Mouse (Mus musculus): ENCODE measurements around the gene Ifnlr1. TPM values are rescaled to one million over a fixed set of nuclear protein-coding genes. Genes with fewer than 3 reads are reported as not detected.
"Not testable (repeated sequence)": the region's sequence is repeated elsewhere in the genome, so short reads cannot be mapped to it uniquely, and the experiment has no call there.

Gene Ifnlr1
- total RNA-seq, 2 experiments from 2014 or later, result 0.08 to 0.10 TPM

DNA sequence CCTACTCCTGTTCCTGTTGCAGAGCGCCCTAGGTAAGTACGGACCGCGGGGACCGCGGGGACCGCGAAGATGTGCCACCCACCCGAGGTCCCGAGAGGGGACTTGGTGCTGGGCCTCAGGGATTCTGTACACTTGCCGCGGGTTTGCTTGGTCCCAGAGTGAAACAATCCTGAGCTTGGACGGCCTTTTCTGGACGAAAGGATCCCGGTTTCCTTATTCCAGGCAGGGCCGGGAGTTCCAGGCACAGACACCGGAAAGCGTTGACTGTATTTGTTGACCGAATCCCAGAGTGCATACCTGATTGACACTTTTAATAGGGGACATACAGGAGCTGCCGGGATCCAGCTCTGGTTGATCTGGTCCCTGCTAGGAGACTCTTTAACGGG is 474 bp downstream of the Ifnlr1 start:
- no peak for DNase-seq

DNA sequence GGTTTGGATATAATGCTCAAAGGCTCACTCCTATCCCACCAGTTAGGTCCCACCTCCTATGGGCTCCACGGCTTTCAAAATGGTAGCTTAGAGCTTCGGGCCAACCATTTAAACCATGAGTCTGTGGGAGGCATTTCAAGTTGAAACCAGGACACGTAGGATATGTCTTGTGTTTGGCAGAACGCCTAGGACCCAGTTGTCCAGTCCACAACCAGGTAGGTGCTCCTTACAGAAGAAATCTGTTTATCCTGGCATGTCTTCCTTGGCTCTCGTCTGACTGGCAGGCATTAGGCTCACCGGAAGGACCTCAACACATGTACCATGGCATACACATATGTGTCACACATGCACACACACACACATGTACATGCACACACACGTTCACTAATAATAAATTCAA is 3.7 kb downstream of the Ifnlr1 start:
- no peak for DNase-seq

DNA sequence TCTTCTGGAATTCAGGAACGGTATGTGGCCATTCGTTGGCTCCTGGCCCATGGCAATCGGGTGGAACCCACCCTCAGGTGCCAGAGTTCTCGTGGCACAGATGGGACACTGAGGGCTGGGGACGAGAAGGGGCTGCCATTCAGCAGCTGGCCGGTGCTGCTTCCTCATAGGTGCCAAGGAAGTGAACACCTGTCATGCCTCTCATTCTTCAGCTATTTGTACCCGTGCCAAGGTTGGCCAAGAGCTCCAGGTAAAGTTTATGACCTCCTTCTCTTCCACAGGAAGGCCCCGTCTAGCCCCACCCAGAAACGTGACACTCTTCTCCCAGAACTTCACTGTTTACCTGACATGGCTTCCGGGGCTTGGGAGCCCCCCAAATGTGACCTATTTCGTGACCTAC is 4.2 kb downstream of the Ifnlr1 start:
- no peak for DNase-seq

GRCm38 (mm10) chr4:135692916-135693315 is 6.8 kb downstream of the Ifnlr1 start:
- DNase-seq, result no peak

DNA sequence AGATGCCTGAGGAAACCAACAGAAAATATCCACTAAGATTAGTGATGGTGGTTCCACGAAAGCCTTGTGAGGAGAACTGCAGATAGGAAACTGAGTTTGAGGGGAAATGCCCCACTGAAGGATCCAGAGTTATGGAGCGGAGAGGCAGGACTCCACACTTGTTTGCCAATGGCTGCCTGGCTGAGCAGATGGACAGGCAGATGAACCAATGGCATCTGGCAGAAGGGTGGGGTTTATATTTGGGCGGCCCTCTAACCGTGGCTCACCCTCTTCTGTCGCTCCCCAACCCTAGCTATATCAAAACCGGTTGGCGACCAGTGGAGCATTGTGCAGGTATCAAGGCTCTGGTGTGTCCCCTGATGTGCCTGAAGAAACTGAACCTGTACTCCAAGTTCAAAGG is 12.4 kb downstream of the Ifnlr1 start:
- no peak for DNase-seq

DNA sequence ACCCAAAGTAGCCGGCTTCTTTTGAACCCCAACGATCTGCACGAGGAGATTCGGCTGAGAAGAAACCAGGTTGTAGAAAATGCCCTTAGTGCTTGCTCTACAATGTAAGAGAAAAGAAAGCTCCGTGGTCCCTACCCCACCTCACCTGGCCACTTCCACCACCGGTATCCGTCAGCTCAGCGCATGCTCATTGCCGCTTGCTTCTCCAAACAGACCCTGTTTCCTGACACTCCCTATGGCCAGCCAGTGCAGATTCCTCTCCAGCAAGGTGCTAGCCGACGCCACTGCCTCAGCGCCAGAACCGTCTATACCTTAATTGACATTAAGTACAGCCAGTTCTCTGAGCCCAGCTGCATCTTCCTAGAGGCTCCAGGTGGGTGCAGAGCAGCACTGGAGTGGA is 17.4 kb downstream of the Ifnlr1 start:
- DNase-seq, result no peak

DNA sequence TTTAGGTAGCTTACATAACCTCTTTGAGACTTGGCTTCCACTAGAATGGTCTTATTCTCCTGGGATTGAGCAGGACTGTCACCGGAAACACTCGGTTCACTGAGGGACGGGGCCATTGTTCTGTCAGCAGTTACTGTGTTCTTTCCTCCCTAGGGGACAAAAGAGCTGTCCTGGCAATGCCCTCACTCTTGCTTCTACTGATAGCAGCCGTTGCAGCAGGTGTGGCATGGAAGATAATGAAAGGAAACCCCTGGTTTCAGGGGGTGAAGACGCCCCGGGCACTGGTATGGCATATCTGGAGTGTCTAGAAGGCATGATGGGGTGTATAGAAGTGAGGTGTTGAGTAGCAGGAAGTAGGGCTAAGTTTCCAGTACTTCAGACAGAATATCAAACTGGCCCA is 17.9 kb downstream of the Ifnlr1 start:
- no peak for DNase-seq

- DNase-seq, result no peak
Measured at GRCm38 (mm10) chr4:135706045-135706444, 20.0 kb downstream of the Ifnlr1 start.

- peak; percentile 64 to 75 for DNase-seq
Measured at GRCm38 (mm10) chr4:135709072-135709564, 23.0 kb downstream of the Ifnlr1 start.

- DNase-seq, result no peak
Measured at GRCm38 (mm10) chr4:135709621-135710020, 23.5 kb downstream of the Ifnlr1 start.

- no peak for DNase-seq
Measured at GRCm38 (mm10) chr4:135710392-135710791, 24.3 kb downstream of the Ifnlr1 start.

GRCm38 (mm10) chr4:135714776-135715175 is 28.7 kb downstream of the Ifnlr1 start:
- no peak for DNase-seq

- not testable (repeated sequence) for DNase-seq
Measured at GRCm38 (mm10) chr4:135716438-135716837, 30.4 kb downstream of the Ifnlr1 start.

GRCm38 (mm10) chr4:135722540-135723290 is 36.6 kb downstream of the Ifnlr1 start:
- no peak for DNase-seq

GRCm38 (mm10) chr4:135726416-135726815 is 40.3 kb downstream of the Ifnlr1 start:
- no peak for DNase-seq

DNA sequence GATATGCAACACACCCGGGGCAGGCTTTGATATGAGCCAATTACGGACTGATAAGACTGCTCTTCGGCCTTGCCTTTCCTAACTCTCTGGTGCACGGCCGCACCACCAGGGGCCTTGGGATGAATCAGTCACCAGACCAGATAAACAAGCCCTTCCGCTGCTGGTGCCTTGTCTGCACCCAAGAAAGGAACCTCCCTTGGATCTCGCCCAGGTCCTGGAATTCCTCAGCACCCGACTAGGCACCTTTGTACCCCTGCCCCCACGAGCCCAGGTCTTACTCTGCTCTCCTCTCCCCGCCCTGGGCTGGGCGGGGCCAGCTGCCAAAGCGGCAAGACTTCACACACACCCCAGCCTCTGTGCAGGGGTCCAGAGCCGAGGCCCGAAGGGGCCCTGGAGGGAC is 41.7 kb downstream of the Ifnlr1 start, which contains the start of gene Il22ra1:
TSS of gene Il22ra1 (plus strand) at position 356 of the 400 bp plus-strand sequence.
- DNase-seq, result no peak

GRCm38 (mm10) chr4:135730204-135730603 is 44.1 kb downstream of the Ifnlr1 start:
- peak in 1 of 2 experiments; percentile 21 for DNase-seq

- no peak for DNase-seq
Measured at GRCm38 (mm10) chr4:135730951-135731350, 44.9 kb downstream of the Ifnlr1 start.

GRCm38 (mm10) chr4:135733901-135734300 is 47.8 kb downstream of the Ifnlr1 start:
- DNase-seq, result peak; percentile 40 to 56

GRCm38 (mm10) chr4:135736903-135737302 is 50.8 kb downstream of the Ifnlr1 start:
- no peak for DNase-seq

DNA sequence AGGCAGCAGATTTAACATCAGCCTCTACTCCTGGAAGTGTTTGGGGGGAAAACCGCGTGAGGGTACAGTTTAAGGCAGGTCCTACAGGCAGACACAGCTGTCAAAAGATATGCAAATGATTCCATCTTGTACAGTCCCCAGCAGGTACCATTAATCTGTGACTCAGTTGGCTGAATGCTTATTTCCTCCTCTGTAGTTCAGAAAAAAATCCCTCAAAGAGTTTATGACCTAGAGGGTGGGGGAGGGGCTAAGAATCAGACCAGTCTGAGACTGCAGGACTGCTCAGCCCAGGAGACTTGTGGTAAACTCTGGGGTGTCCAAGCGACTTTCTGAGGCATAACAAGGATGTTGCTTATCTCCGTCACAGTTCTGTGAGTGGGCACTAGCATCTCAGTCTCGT is 52.1 kb downstream of the Ifnlr1 start:
- no peak for DNase-seq

GRCm38 (mm10) chr4:135739148-135739547 is 53.1 kb downstream of the Ifnlr1 start:
- DNase-seq, result no peak

GRCm38 (mm10) chr4:135739672-135740071 is 53.6 kb downstream of the Ifnlr1 start:
- DNase-seq, result no peak

- DNase-seq, result no peak
Measured at GRCm38 (mm10) chr4:135743520-135743919, 57.4 kb downstream of the Ifnlr1 start.

Measured in layer of hippocampus, postnatal 36 days (tissue).